Mouse (Mus musculus) gastrocnemius, postnatal 25 days (tissue): ENCODE data around the gene Mcts1. TPM values are rescaled to one million over a fixed set of nuclear protein-coding genes. Genes with fewer than 3 reads are reported as not detected.
A peak's percentile ranks its signal among the peaks of the same experiment; 100 is the strongest.

ENCODE experiments used
- DNase-seq: peaks from one replicate; pipeline ENCODE4 v3.0.0; 2022
- long read RNA-seq, 2 experiments: library from polyadenylated mRNA; stranded (forward); transcript quantifications; one replicate each; pipeline ENCODE4 v2.0.0; 2021
- total RNA-seq, 2 experiments: library from RNA; stranded (reverse); gene quantifications; 1 replicate in 1 of 2; 2 replicates in 1 of 2; pipeline ENCODE4 v1.2.3; 2021

Mcts1 gene
- total RNA-seq = 10 to 100 TPM; 41.4 to 43.4 TPM
- long read RNA-seq, experiment 1, transcript Mcts1-201 (6 exons, 783 nt) = major isoform, 47 of 92 reads
- long read RNA-seq, experiment 1, partial matches to known transcripts = 16 of 92 reads
- long read RNA-seq, experiment 1, other reads (novel, unspliced or antisense) = 28 of 92 reads
- long read RNA-seq, experiment 2, transcript Mcts1-201 (6 exons, 783 nt) = major isoform, 39 of 68 reads
- long read RNA-seq, experiment 2, partial matches to known transcripts = 4 of 68 reads
- long read RNA-seq, experiment 2, other reads (novel, unspliced or antisense) = 24 of 68 reads

GRCm38 (mm10) chrX:38600177-38600994, at the start of gene Mcts1:
Gene Mcts1, plus strand, starts transcription at chrX:38600578.
- peak; percentile 68 for DNase-seq

DNA sequence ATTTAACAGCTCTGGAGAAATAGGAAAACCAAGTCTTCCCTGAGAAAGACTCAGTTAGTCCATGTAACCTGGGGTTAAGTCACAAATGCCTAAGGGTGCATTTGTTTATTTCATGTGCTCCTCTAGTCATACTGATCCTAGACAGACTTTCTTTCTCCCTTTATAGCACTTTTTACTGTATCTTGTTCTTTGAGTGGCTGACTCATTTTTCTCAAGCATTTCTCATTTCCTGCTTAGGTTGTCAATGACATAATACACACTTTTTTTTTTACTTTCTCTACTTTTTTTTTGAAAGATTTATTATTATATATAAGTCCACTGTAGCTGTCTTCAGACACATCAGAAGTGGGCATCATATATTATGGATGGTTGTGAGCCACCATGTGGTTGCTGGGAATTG, 47.1 kb upstream of the Mcts1 start:
- no peak for DNase-seq

DNA sequence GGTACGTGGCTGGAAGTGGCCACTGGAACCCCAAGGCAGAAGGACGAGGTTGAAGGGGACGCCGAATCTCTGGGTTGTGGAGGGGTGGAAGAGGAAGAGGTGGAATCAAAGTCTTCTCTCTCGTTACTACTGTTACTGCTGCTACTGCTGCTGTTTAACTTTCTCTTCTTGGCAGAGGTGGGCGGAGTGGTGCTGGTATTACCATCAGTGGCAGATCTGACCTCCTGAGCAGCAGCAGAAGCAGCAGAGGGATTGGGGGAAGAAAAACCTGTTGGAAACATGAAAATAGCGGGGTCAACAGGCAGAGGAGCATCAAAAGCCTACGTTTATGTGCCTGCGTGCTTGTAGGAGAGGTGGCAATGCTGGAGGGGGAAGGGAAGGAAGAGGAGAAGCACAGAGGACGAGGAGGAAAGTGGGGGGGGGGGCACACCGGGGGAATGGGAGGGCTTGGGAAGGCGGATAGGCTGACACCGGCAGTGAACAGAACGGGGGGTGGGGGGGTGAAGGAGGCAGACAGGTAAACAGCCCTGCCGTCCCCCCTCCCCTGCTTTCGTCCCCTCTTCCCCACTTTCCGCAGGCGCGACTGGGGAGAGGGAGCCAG, 36.3 kb upstream of the Mcts1 start:
- peak; percentile 14 for DNase-seq

- peak; percentile 88 for DNase-seq
Measured at GRCm38 (mm10) chrX:38564542-38565175, 35.7 kb upstream of the Mcts1 start.

- DNase-seq = no peak
Measured at GRCm38 (mm10) chrX:38565176-38565542, 35.2 kb upstream of the Mcts1 start.

- DNase-seq = no peak
Measured at GRCm38 (mm10) chrX:38566521-38567205, 33.7 kb upstream of the Mcts1 start.

DNA sequence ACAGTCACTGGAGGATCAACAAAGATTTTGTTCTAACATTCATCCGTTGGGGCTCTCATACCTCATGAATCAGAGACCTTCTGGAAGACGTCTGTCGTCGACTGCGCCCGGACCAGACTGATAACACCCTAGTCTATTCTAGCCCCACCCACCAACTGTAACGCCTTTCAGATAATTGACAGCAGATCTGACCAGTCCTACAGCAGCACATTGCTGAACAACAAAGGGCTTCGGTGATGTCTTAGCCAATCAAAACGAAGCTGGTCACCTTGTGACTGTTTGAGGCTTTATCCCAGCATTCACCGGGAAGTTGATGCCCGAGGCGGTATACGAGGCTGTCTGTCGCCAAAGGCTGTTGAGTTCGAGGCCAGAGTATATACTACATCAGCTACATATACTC, 24.3 kb upstream of the Mcts1 start, which contains the start of gene Cul4b:
TSS of gene Cul4b (minus strand) at position 119 of the 400 bp plus-strand sequence.
- DNase-seq = no peak

DNA sequence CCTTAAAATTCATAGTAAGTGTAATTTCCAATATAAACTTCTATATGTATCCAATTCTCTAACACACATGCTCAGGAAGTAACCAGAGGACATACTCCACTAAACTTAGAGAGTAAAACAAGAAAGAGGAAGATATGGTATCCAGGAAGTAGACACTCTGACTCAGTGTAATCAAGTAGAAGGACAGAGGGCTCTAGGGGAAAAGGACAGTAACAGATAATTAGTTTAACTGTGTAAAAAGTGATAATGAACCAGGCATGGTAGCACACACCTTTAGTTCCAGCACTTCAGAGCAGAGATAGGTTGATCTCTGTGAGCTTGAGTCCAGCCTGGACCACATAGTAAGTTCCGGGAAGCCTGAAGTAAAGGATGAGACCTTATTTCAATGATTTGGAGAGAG, 19.2 kb upstream of the Mcts1 start:
- DNase-seq = no peak

DNA sequence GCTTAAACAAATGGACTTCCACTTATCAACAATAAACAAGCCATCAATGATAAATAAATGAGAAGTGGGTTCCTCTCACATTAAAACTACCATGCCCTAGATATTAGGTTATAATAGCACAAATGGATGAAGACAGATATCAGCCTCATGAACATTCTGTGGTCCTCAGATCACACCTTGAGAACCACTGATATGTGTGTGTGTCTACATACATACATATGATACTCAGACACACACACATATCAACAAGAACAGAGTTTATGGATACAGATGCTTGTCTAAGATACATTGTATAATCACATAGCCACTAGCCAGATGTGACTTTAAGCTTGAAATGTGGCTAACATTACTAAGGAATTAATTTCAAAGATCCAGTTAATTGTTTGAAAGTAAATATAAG, 17.1 kb upstream of the Mcts1 start:
- DNase-seq = no peak

GRCm38 (mm10) chrX:38589827-38590226, 10.6 kb upstream of the Mcts1 start:
- DNase-seq = no peak

GRCm38 (mm10) chrX:38591749-38592148, 8.6 kb upstream of the Mcts1 start:
- DNase-seq = no peak

GRCm38 (mm10) chrX:38593180-38593889, 7.0 kb upstream of the Mcts1 start:
- no peak for DNase-seq

GRCm38 (mm10) chrX:38600995-38601369, 604 bp downstream of the Mcts1 start:
- no peak for DNase-seq

DNA sequence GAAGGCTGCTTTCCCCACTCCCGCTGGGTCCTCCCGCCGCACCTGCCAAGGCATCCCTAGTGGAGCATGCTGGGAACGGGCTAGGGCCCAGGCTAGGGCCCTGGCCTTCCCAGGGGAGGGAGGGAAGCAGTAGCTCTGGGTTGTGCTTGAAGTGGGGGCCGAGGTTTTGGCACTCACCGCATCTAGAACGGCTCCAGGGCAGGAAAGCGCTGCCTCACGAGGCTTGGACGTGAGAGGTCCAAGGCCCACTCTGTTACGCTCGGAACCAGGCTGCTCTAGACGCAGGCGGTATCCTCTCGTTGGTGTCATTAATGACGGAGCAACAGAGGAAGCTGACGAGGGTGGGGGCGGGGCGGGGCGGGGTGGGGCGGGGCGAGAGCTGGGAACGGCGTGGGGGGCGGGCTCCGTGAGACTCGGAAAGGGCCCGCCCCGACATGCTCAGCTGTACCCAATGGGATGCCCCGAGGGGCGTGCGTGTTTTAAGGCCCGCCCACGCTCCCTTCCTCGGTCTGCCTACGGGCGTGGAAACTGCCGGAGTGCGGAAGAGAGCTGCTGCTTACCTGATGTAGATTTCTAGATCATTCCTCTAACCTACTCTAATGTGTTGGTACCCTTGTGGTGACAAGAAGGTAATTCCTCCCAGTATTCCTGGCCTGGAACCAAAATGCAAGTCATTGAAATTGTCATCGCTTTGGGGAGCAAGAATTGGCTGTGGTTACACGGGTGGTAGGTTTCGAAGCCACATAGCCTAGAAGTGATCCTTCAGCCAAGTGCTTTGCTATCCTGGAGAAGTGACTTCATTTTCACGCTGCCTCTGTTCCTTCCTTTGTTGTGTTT, 34.6 kb downstream of the Mcts1 start, which contains the start of gene C1galt1c1:
TSS of gene C1galt1c1 (minus strand) at position 287 of the 837 bp plus-strand sequence.
- peak; percentile 89 for DNase-seq

GRCm38 (mm10) chrX:38635638-38635931, 35.2 kb downstream of the Mcts1 start:
- no peak for DNase-seq

GRCm38 (mm10) chrX:38641435-38641834, 41.1 kb downstream of the Mcts1 start:
- DNase-seq = no peak

GRCm38 (mm10) chrX:38642183-38642582, 41.8 kb downstream of the Mcts1 start:
- DNase-seq = no peak

DNA sequence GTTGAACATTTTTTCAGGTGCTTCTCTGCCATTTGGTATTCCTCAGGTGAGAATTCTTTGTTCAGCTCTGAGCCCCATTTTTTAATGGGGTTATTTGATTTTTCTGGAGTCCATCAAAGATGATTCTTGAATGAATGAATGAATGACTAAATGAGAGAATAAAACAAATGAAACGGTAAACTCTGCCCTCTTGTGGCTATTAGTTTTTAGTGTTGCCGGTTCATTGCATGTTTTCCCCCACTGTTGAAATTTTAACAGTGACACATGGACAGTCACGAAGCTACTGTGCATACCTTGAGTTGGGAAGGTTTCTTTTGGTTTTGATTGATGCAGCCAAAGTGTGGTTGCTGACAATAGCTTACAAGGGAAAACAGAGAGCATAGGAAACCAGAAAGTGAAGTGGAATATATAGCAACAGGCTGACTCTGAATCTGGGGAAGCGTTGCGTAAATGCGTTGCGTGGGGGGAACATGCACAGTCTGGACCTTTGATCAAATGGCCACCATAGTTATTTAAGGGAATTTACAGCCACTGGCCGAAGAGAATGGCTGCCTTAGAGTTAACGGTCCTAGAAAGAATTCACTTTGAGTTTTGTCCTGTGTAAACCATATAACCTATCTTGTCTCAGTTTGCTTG, 50.1 kb downstream of the Mcts1 start:
- DNase-seq = no peak

DNA sequence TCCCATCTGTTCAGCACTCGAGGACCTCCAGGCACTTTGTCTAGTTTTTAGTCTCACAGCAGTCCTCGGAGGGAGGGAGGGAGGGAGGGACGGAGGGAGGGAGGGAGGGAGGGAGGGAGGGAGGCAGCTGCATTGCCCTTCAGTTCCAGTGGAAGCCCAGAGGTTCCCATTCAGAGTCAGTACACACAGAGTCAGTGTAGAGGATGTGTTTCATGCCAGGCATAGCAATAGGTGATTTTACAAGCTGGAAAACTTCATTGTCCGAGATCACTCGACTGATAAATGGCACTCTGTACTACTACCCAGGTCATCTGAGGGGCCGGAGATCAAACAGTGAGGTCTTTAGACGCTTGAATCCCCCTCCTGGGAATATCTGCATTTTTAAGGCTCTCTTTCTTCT, 50.8 kb downstream of the Mcts1 start:
- no peak for DNase-seq

GRCm38 (mm10) chrX:38653181-38653580, 52.8 kb downstream of the Mcts1 start:
- DNase-seq = no peak
